Mouse (Mus musculus): ENCODE measurements around the gene Mslnl.
"Not testable (repeated sequence)": the region's sequence is repeated elsewhere in the genome, so short reads cannot be mapped to it uniquely, and the experiment has no call there.

Mslnl gene

DNA sequence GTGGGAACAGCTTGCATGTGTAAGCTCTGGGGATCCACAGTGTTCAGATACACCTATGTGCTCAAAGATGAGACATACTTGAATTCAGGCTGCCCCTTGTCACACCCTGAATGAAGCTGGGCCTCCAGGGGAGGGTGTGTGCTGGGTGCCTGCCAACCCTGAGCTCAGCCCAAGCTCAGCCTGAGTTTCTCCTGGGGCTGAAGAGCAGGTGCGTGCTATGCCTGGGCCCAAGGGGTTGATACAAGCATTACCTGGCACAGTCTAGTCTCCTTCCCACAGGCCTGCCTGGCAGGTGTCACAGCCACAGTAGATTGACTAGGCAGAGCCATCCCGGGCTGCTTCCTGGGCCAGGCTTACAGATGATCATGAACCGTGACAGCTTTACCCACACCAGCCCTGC, at the start of gene Mslnl:
TSS of gene Mslnl (plus strand) at position 298 of the 400 bp plus-strand sequence.
- ATAC-seq (ENCODE audit: low TSS enrichment) = no peak

DNA sequence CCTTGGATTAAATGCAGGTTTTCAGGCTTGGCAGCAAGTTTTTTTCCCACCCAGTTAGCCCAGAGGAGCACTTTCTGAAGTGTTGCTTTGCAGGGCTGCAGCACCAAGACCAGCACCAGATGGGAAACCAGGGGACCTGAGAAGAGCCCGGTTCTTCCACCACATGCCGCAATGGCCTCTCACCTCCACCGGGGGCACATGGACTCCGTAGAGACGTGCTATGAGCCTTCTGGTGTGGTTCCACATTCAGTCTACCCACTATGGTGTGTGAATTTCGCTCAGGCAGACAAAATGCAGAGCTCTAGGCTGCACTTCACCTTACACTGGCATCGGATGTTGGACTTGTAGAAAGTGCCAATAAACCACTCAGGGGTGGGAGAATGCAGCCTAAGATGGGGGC, 49.5 kb upstream of the Mslnl start:
- no peak for ATAC-seq (ENCODE audit: low TSS enrichment)

GRCm38 (mm10) chr17:25688922-25689321, 46.9 kb upstream of the Mslnl start:
- no peak for ATAC-seq (ENCODE audit: low TSS enrichment)

DNA sequence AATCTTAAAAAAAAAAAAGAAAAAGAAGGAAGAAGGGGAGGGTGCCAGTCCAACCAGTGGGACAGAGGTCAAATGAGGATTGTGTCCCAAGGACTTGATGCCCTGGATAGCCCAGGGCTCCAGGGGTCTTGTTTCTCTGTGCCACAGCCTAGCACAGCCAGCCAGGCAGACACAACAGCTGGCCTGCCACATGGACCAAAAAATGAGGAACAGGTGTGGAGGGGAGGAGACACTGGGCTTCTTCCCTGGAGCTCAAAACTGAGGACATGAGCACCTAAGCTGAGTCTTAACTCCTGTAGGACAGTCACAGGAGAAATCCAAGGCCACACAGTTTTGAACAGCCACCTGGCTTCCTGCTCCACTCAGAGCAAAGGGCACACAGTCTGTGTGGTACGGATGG, 39.6 kb upstream of the Mslnl start:
- no peak for ATAC-seq (ENCODE audit: low TSS enrichment)

DNA sequence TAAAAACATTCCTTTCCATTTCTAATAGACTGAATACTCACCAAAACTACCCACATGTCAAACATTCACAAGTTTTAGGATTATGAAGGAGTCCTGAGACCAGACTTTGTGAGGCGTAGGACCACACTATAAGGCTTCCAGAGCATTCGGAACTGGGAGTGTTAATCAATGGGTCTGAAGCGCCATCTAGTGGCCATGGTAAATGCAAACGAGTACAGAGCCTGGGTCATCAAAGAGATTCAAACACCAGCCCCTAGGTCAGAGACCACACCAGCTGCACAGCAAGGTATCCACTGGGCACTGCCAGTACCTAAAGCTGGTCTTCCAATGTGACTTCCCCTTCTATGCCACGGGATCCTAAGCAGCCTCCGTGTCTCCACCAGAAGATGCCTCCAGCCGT, 37.4 kb upstream of the Mslnl start:
- peak; percentile 78 for ATAC-seq (ENCODE audit: low TSS enrichment)

- ATAC-seq (ENCODE audit: low TSS enrichment) = no peak
These were observed 34.9 kb upstream of the Mslnl start for GRCm38 (mm10) chr17:25700863-25701496.

GRCm38 (mm10) chr17:25709994-25710393, 25.8 kb upstream of the Mslnl start:
- no peak for ATAC-seq (ENCODE audit: low TSS enrichment)

DNA sequence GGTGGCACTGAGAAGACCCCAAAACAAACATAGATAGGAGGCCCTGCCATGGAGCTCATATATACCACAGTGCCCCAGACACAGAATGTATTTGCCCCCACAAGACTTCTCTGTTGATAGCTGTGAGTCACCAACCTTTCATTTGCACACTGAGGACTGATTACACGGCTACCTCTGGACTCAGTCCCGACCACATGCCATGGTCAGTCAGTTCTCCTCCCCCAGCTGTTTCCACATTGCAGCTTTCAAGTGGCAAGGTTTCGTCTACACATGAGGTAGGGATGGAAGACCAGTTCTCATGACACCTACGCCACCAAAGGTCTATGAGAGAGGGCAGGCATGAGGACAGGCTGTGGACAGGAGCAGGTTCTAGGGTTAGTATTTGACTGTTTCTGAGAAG, 24.7 kb upstream of the Mslnl start:
- ATAC-seq (ENCODE audit: low TSS enrichment) = no peak

DNA sequence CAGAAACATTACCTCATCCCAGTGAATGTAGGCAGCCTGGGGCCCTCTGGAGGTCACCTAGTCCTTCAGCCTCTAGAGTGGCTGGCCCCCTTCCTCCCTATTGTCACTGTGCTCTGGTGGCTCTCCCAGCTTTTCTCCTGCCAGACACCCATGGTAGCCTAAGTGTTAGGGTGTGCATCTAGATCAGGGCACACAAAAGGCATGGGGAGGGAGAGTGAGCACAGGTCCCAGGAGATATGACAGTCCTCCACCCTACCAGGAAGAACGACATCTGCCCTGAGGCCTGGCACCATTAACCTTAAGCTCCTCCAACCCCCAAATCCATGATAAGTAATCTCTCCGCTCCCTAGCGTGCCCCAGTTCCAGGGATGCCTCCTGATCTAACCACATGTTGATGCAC, 20.2 kb upstream of the Mslnl start:
- ATAC-seq (ENCODE audit: low TSS enrichment) = no peak

- no peak for ATAC-seq (ENCODE audit: low TSS enrichment)
These were observed 19.7 kb upstream of the Mslnl start for GRCm38 (mm10) chr17:25716130-25716529.

DNA sequence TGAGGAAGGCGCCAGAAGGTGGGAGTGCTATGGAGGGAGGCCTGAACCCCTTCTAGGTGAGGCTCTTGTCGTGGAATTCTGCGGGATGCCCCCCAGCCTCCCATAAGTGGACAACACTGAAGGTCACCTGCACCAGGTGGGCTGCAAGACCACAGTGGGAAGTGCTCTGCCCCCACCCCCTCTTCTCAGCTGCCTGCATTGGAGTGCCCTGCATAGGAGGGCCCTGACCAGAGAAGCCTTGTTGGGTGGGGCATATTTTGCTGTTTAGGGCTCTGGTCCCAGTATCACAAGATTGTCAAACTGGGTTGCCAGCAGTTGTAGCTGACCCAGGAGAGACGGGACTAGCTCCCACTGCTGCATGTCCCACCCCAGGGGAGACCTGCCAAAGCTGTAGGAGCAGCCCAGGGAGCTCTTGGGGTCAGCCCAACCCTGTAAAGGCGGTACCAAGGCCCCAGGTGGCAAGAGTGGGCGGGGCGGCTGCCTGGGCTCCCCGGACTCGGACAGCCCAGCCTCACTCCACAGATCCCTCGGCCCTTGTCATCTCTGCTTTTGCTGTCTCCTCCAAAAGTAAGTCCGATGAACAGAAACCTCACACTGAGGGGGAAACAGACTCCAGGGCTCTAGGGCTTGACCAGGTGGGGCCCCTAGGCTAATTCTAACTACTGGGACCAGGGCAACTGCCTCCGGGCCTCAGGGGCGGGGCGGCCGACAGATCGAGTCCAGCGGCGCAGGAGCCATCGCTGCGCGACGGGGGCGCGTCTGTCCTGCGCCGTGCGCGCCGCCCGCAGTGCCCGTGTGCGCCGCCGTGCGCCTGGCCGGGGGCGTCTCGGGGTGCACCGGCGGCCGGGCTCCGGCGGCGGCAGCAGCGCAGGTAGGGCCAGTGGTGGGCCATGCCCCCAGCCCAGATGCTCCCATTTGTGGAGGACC, 18.9 kb upstream of the Mslnl start, which contains the start of gene Gng13:
TSS of gene Gng13 (plus strand) at position 461 of the 927 bp plus-strand sequence.
- peak; percentile 78; the same call in 1 of the 2 replicates for ATAC-seq (ENCODE audit: low TSS enrichment)

DNA sequence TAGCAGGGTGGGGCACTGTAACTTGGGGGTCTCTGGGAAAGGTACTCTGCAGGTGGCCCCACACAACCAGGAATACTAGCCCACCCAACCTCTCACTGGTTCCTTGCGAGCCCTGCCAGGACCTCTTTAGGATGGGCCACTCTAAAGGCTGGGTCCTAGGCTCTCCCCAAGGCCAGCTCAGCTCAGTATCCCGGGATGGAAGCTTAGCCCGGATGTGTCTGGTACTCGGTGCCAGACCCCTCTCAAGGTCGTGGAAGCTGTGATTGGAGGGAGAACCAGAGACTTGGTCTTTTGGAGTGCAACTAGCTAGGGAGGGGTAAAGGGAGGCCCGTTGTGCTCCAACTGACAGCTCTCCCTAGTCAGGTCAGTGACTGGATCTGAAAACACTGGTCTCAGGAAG, 18.2 kb upstream of the Mslnl start:
- 0 out of 2 replicates have a peak, but pooled peaks have one; percentile 29 for ATAC-seq (ENCODE audit: low TSS enrichment)

DNA sequence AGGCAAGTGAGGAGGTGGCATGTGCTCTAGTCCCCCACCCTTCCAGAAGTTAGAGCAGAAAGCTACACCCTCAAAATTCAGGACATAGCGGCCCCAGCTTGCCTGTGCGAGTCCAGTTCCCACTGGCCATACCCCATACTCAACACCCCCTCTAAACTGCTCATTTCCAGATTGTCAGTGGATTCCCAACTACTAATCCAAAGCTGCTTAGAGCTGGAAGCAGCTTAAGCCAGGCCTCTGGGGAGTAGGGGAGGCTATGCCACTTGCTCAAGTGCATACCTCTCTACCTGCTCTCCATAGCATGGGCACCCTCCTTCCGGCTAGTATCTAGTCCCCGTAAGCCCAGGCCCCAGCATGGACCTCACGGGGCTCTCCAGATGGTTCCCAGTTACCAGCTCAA, 14.4 kb upstream of the Mslnl start:
- no peak for ATAC-seq (ENCODE audit: low TSS enrichment)

DNA sequence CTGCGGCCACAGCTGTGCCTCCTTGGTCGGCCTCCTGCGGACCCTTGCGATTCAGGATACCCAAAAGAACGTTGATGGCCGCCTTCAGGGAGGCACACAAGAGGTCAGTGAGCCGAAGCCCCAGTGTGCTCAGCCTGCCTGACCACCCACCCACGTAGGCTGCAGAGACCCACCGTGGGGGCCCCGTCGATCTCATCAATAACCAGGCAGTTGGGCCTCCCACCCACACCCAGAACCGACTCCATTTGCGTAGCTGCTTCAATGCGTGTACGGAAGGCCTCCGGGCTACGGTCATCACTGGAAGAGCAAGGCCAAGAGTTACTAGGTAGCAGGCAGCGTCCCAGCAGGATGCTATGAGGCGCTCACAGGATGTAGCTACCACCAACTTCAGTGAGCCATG, 12.4 kb upstream of the Mslnl start:
- no peak for ATAC-seq (ENCODE audit: low TSS enrichment)

DNA sequence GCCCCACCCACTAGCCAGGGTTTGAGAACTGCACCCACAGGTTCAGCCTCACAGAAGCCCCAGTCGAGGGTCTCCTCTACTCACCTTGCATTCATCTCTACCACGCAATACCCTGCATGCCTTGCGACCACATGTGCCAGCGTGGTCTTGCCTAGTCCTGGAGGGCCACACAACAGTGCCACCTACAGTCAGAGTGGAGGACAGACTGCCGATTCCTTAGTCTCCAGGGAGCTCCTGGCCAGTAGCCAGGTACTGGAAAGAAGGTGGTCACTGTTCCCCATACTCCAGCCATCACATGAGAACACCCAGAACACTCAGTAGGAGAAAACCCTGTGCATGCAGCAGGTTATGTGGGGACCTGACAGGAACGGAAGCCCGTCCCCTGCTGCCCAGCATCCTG, 11.9 kb upstream of the Mslnl start:
- no peak for ATAC-seq (ENCODE audit: low TSS enrichment)

- no peak for ATAC-seq (ENCODE audit: low TSS enrichment)
These were observed 10.6 kb upstream of the Mslnl start for GRCm38 (mm10) chr17:25725264-25725663.

GRCm38 (mm10) chr17:25727265-25728008, 8.4 kb upstream of the Mslnl start, which contains the start of the genes Chtf18 and Rpusd1:
Gene Chtf18, minus strand, starts transcription at chr17:25727419.
Gene Rpusd1, plus strand, starts transcription at chr17:25727670.
- peak; percentile 93 for ATAC-seq (ENCODE audit: low TSS enrichment)

GRCm38 (mm10) chr17:25728009-25728270, 7.9 kb upstream of the Mslnl start:
- ATAC-seq (ENCODE audit: low TSS enrichment) = 0 out of 2 replicates have a peak, but pooled peaks have one; percentile 4

GRCm38 (mm10) chr17:25732082-25732481, 3.8 kb upstream of the Mslnl start:
- peak; percentile 39 for ATAC-seq (ENCODE audit: low TSS enrichment)

DNA sequence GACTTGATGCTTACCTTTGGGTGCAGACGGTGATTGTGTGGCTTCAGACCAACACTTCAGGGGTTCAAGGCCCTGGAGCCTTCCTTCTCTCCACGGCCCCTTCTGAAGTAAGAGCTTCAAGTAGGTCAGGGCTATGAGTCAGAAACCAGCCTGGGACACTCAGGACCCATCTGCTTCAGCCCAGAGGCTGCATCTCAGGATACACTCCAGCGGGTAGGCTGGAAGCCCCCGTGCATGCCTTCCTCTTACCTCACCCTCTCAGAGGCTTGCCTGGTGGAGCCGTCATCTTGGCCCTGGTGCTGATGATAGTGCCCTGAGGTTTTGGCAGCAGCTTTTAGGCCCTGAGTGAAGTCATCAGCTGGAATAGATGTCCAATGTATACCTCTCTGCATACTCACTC, 596 bp upstream of the Mslnl start:
- no peak for ATAC-seq (ENCODE audit: low TSS enrichment)

- ATAC-seq (ENCODE audit: low TSS enrichment) = no peak; the same call in 1 of the 2 replicates
These were observed 3.0 kb downstream of the Mslnl start for GRCm38 (mm10) chr17:25738861-25739260.

GRCm38 (mm10) chr17:25741471-25741870, 5.6 kb downstream of the Mslnl start:
- not testable (repeated sequence) for ATAC-seq (ENCODE audit: low TSS enrichment)

All from frontal cortex, adult (tissue).